Mouse (Mus musculus): ENCODE results near the gene Fam98b.

- no peak for TF ChIP-seq TCF12 (IDR thresholded peaks at IDR 0.05; ENCODE audit: insufficient read depth, poor library complexity, severe bottlenecking)
- no peak for TF ChIP-seq MYOG (IDR thresholded peaks at IDR 0.05; ENCODE audit: control insufficient read depth in 1 of 3, insufficient read depth in 1 of 3, insufficient read length in 2 of 3, low read depth in 2 of 3)
- no peak for TF ChIP-seq MYOD1 (IDR thresholded peaks at IDR 0.05; ENCODE audit: control insufficient read depth in 1 of 3, insufficient read length in 2 of 3, low read depth in 2 of 3)
- TF ChIP-seq MAX (IDR thresholded peaks at IDR 0.05; ENCODE audit: low read depth), result no peak
- TF ChIP-seq E2F4 (IDR thresholded peaks at IDR 0.05; ENCODE audit: insufficient read depth), result no peak
- no peak for TF ChIP-seq POLR2A (IDR thresholded peaks at IDR 0.05; ENCODE audit: insufficient read length, low read depth)
- TF ChIP-seq REST (IDR thresholded peaks at IDR 0.05; ENCODE audit: insufficient read depth, insufficient read length), result no peak
- TF ChIP-seq POLR2AphosphoS2 (IDR thresholded peaks at IDR 0.05; ENCODE audit: insufficient read length, low read depth), result no peak
- no peak for TF ChIP-seq USF1 (IDR thresholded peaks at IDR 0.05; ENCODE audit: low read depth)
- no peak for TF ChIP-seq SRF (IDR thresholded peaks at IDR 0.05; ENCODE audit: control insufficient read depth, insufficient read length, low read depth)
Observed at GRCm38 (mm10) chr2:117210416-117211085, 39.0 kb upstream of the Fam98b start.

Data from myocyte (in vitro differentiated cells).